In the genomic region with DNA sequence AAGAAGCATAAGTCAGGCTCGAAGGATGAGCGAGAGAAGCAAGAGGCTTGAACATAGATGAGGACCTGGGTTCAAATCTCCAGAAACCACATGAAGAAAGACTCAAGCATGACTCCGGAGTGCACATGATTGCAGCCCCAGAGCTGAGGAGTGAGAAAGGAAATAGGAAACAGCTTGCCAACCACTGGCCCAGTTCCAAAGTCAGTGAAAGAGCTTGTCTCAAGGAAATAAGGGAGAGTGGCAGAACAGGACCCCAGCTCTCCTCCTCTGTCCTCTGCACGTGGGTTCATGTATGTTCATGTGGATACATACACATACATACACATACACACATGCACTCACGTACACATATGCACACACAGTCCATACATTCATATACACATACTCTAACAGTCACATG, we compare ENCODE assay signal across 29 mouse cellular contexts.
DNase-seq lines count a peak whose midpoint lies in the region; ATAC-seq lines count a peak whose summit lies in the region.
"Had no signal": no experiment of that assay in that cellular context is flagged by ENCODE, and none has a peak within 500 bp of the region (broad histone marks: within the 10 kb centered on the region; RNA-seq: fewer than 3 reads in every experiment).

No protein-coding gene starts in this region.

- 85% methylated on average over 5 of the region's 5 CpGs for WGBS in forebrain, embryonic 11.5 days

- DNase-seq in cerebellum, postnatal 25 days: peak; percentile 16 to 50
- DNase-seq in cerebellum, adult 11-12 months: no peak
- peak; percentile 61 for DNase-seq in left cerebral cortex, postnatal 4 days
- no peak for DNase-seq in left cerebral cortex, postnatal 36 days (ENCODE audit: low spot score in 2 of 2)
- peak; percentile 7 for DNase-seq in NIH3T3 (ENCODE audit: low read depth)
- peak; percentile 7 for DNase-seq in adipocyte (ENCODE audit: low spot score)
- DNase-seq in forebrain, embryonic 11.5 days (ENCODE audit: low spot score): no peak
- DNase-seq: adrenal gland, adult 2 months; adrenal gland, postnatal 14 days; cerebellum, adult 8-10 months; cerebellum, postnatal 36 days; embryo, embryonic 11 days; forebrain, postnatal 0 days; gastrocnemius, adult 2 months; gastrocnemius, postnatal 14 days; heart, adult 18-20 months; heart, postnatal 10 days; heart, postnatal 4 days; kidney, adult 11 months; kidney, adult 8-10 months had no signal

- H3K27me3 ChIP-seq in forebrain, embryonic 11.5 days (ENCODE audit: control insufficient read depth, insufficient read depth, low read length): no peaks in the 10 kb centered on the region; the same call in 1 of the 2 replicates
- H3K27me3 ChIP-seq: heart, embryonic 12.5 days; heart, embryonic 15.5 days; intestine, embryonic 15.5 days had no signal

- H3K4me2 ChIP-seq in forebrain, embryonic 11.5 days (ENCODE audit: low read depth, low read length, severe bottlenecking): no peak overlapping the region
- H3K4me2 ChIP-seq: embryonic facial prominence, embryonic 13.5 days; heart, embryonic 12.5 days; heart, embryonic 15.5 days; hindbrain, embryonic 14.5 days; intestine, embryonic 15.5 days had no signal

- H3K9me3 ChIP-seq in forebrain, embryonic 11.5 days (ENCODE audit: control insufficient read depth, low read length): no peaks in the 10 kb centered on the region
- H3K9me3 ChIP-seq: embryonic facial prominence, embryonic 10.5 days; embryonic facial prominence, embryonic 13.5 days; heart, embryonic 12.5 days; heart, embryonic 15.5 days; intestine, embryonic 15.5 days had no signal

- intact Hi-C loops in left cerebral cortex, postnatal 4 days (cut with DNase I): no loop called here
- intact Hi-C loops in left cerebral cortex, postnatal 36 days (cut with DNase I): loop anchor here (10.0 kb wide), 1 partner anchor 1013 kb away; no protein-coding TSS in a partner anchor

- no peak for ATAC-seq in forebrain, embryonic 11.5 days (replicated peaks; ENCODE audit: low FRiP score)
- ATAC-seq: CD4-positive, CD25-positive, alpha-beta regulatory T cell, adult 4 months; forebrain, embryonic 14.5 days; forebrain, postnatal 0 days; intestine, embryonic 15.5 days had no signal

- H3K36me3 ChIP-seq in forebrain, embryonic 11.5 days (ENCODE audit: control insufficient read depth, insufficient read depth, low read length): no peaks in the 10 kb centered on the region
- H3K36me3 ChIP-seq: embryonic facial prominence, embryonic 10.5 days; embryonic facial prominence, embryonic 13.5 days; heart, embryonic 12.5 days; heart, embryonic 15.5 days; intestine, embryonic 15.5 days had no signal

- no peak overlapping the region for H3K4me3 ChIP-seq in forebrain, embryonic 11.5 days (ENCODE audit: low read depth, low read length)
- H3K4me3 ChIP-seq: embryonic facial prominence, embryonic 10.5 days; embryonic facial prominence, embryonic 13.5 days; erythroblast, embryonic 14.5 days; gastrocnemius, adult 2 months; heart, embryonic 12.5 days; heart, embryonic 15.5 days; intestine, embryonic 15.5 days had no signal

- H3K4me1 ChIP-seq in forebrain, embryonic 11.5 days (replicated peaks; ENCODE audit: control insufficient read depth, insufficient read depth, low read length): peaks cover 3% of the 10 kb centered on the region; the same call in 1 of the 2 replicates
- H3K4me1 ChIP-seq: embryonic facial prominence, embryonic 10.5 days; heart, embryonic 12.5 days; heart, embryonic 15.5 days; intestine, embryonic 15.5 days had no signal

- H3K27ac ChIP-seq in forebrain, embryonic 11.5 days (ENCODE audit: low read depth, low read length): no peak overlapping the region
- H3K27ac ChIP-seq: embryonic facial prominence, embryonic 10.5 days; embryonic facial prominence, embryonic 13.5 days; gastrocnemius, adult 2 months; heart, embryonic 15.5 days; hindbrain, embryonic 14.5 days; intestine, embryonic 15.5 days had no signal

- no peak overlapping the region for H3K9ac ChIP-seq in forebrain, embryonic 11.5 days (ENCODE audit: low read length)
- H3K9ac ChIP-seq: embryonic facial prominence, embryonic 13.5 days; forebrain, postnatal 0 days; heart, embryonic 12.5 days; heart, embryonic 15.5 days; hindbrain, embryonic 14.5 days; intestine, embryonic 15.5 days had no signal

Comparison
In these comparisons a context has a peak if more than half of its experiments do, and no peak if none do; other contexts are left out.
1. DNase-seq: peak in cerebellum, postnatal 25 days (2 of 2), left cerebral cortex, postnatal 4 days (single experiment), NIH3T3 (single experiment) and adipocyte (single experiment); none in cerebellum, adult 11-12 months (single experiment), left cerebral cortex, postnatal 36 days (0 of 2) and forebrain, embryonic 11.5 days (single experiment).